Mouse (Mus musculus): ENCODE data around the gene Dlgap3. TPM values are rescaled to one million over a fixed set of nuclear protein-coding genes. Genes with fewer than 3 reads are reported as not detected.

The Dlgap3 gene
- 0.53 and 0.55 TPM in 2 replicates for polyA plus RNA-seq (2015; fragmentation: Nextera tagmentation; extraction: Ambion mirVana)

DNA sequence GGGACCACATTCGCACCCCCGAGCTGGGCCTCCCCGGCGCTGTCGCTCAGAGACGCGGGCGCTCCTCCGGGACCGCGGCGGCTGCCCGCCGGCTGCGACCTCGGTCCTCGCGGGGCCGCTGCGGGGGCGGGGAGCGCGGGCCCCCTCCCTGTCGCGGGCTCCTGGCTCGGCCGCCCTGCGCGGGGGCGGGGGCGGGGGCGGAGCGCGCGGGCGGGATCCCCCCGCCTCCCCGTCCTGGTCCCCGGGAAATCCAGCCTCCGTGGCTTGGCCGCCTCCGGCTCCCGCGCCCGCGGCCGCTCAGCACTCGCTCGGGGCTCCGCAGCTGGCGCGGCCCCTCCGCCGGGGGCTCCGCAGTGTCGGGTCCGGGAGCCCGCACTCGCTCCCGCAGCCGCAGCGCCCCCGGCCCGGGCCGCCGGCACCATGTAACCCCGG lies at the start of gene Dlgap3:
Gene Dlgap3 (plus strand): TSS at position 291 of the 432 bp plus-strand sequence.
- peaks cover 82% of the 10 kb centered on the region for H3K27me3 ChIP-seq
- H3K4me3 ChIP-seq = peak within 1 kb of the TSS; percentile 72
- H3K9me3 ChIP-seq = no peaks in the 10 kb centered on the region
- ATAC-seq (ENCODE audit: low FRiP score, low read depth) = peak; percentile 37; the same call in 1 of the 2 replicates
- no peak within 1 kb of the TSS for H3K27ac ChIP-seq
- H3K4me2 ChIP-seq (replicated peaks) = peak within 1 kb of the TSS; percentile 100
- H3K4me1 ChIP-seq = peaks cover 17% of the 10 kb centered on the region
- WGBS = under 1% methylated on average over 22 of the region's 67 CpGs
- H3K36me3 ChIP-seq = no peaks in the 10 kb centered on the region
- H3K9ac ChIP-seq = peak within 1 kb of the TSS; percentile 69

DNA sequence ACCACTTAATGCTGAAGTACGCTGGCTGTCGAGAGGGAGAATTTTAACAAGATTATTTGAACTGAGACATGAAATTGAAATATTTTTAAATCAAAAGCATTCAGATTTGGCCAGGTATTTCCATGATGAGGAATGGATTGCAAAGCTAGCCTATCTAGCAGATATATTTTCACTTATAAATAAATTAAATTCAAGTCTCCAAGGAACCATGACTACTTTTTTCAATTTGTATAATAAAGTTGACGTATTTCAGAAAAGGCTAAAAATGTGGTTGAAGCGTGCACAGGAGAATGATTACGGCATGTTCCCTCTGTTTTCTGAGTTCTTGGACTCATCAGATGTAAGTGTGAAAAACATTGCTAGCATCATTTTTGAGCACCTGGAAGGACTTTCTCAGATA lies 45.6 kb upstream of the Dlgap3 start, which contains the start of gene Tmem35b:
Gene Tmem35b (plus strand): TSS at position 301 of the 400 bp plus-strand sequence.
- no peak within 1 kb of the TSS for H3K9ac ChIP-seq
- no peak within 1 kb of the TSS for H3K4me2 ChIP-seq (replicated peaks)
- no peak within 1 kb of the TSS for H3K4me3 ChIP-seq
- peaks cover 12% of the 10 kb centered on the region for H3K4me1 ChIP-seq
- WGBS = 93% methylated on average over 5 of the region's 5 CpGs
- no peak for ATAC-seq (ENCODE audit: low FRiP score, low read depth)
- no peaks in the 10 kb centered on the region for H3K27me3 ChIP-seq
- no peak within 1 kb of the TSS for H3K27ac ChIP-seq
- peaks cover 16% of the 10 kb centered on the region for H3K36me3 ChIP-seq
- H3K9me3 ChIP-seq = no peaks in the 10 kb centered on the region

DNA sequence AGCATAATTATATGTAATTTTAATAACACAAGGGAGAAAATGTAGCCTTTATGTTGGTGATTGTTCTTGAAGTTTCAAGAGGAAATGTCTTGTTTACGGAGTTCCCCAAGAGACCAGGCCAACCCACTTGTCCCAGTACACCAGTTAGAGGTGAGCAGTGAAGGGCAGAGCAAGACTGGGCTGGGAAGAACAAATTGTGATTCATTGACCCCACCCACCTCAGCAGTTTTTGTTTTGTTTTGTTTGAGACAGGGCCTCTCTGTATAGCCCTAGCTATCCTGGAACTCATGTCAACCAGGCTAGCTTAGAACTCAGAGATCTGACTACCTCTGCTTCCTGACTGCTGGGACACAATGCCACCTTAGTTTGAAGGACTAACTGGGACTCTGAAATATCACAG lies 44.7 kb upstream of the Dlgap3 start:
- no peak for ATAC-seq (ENCODE audit: low FRiP score, low read depth)
- H3K27me3 ChIP-seq = no peaks in the 10 kb centered on the region
- no peak overlapping the region for H3K4me2 ChIP-seq (replicated peaks)
- peaks cover 12% of the 10 kb centered on the region for H3K4me1 ChIP-seq
- no peak overlapping the region for H3K4me3 ChIP-seq
- peaks cover 25% of the 10 kb centered on the region for H3K36me3 ChIP-seq
- no peak overlapping the region for H3K27ac ChIP-seq
- no peak overlapping the region for H3K9ac ChIP-seq
- H3K9me3 ChIP-seq = no peaks in the 10 kb centered on the region
- WGBS = 82% methylated on average over 1 of the region's 1 CpGs

DNA sequence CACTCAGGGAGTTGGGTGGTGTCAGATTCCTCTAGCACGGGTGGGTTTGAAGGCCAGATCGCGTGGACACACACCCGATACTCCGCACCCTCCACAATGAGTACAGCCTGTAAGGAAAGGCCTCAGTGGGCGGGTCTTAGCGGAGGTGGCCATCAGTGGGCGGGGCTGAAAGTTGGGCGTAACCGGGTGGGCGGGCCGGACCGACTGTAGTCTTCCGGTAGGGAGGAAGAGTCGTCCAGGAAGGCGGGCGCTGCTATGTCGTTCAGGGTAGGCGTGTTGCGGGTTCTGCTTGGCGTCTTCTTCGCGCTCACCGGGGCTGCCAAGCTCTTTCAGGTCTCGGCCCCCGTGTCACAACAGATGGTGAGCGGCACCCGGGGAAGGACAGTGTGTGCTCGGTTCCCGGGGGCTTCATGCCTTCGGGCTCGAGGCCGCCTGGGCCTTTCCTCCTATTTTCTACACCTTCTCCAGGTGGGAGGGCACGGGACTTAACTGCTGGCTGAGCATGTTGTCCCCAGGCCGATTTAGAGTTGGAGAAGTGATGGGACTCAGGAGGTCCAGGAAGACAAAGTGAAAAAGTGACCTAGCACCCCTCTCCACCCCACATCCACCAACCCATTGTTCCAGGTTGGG lies 43.1 kb upstream of the Dlgap3 start:
- H3K9ac ChIP-seq = peak overlapping the region; percentile 78
- WGBS = under 1% methylated on average over 35 of the region's 35 CpGs
- no peak overlapping the region for H3K27ac ChIP-seq
- peak; percentile 96 for ATAC-seq (ENCODE audit: low FRiP score, low read depth)
- no peaks in the 10 kb centered on the region for H3K27me3 ChIP-seq
- H3K36me3 ChIP-seq = peaks cover 27% of the 10 kb centered on the region
- H3K9me3 ChIP-seq = no peaks in the 10 kb centered on the region
- peak overlapping the region; percentile 80 for H3K4me2 ChIP-seq (replicated peaks)
- peaks cover 12% of the 10 kb centered on the region for H3K4me1 ChIP-seq
- peak overlapping the region; percentile 67 for H3K4me3 ChIP-seq

DNA sequence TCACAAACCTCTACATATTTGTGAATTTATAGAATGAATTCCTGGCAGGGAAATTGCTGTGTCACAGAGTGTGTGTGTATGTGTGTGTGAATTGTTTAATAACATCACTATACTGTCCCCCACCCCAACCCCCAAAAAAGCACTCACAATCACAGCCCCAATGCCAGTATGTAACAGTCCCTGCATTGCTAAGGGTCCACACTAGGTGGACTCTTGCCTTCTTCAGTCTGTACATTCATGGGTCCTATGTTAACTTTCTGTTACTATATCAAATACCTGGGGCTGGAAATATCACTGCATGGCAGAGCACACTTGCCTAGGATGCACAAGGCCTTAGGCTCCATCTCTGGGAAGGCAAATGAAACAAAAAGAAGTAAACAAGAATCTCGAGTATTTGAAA lies 34.3 kb upstream of the Dlgap3 start:
- WGBS = 48% methylated on average over 1 of the region's 1 CpGs
- H3K27ac ChIP-seq = no peak overlapping the region
- ATAC-seq (ENCODE audit: low FRiP score, low read depth) = no peak
- H3K36me3 ChIP-seq = no peaks in the 10 kb centered on the region
- no peaks in the 10 kb centered on the region for H3K27me3 ChIP-seq
- H3K9ac ChIP-seq = no peak overlapping the region
- H3K4me2 ChIP-seq (replicated peaks) = no peak overlapping the region
- H3K9me3 ChIP-seq = no peaks in the 10 kb centered on the region
- no peak overlapping the region for H3K4me3 ChIP-seq
- H3K4me1 ChIP-seq = no peaks in the 10 kb centered on the region

DNA sequence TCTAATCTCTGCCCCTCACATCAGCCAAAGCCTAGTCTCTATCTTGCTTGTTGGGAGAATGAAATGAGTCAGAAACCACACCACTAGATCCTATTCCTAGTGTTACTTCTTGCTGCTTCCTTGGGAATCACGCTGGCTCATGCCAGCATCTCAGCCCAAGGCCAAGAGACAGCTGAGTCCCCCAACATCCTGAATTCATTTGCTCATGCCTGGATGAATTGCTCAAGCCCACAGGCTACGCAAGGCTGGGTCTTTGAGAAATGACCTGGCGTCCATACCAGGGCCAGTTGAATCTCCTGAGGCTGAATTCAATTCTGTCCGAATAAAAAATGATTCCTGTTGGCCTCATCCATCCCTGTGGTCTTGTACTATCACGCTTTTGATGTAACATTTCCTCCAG lies 31.4 kb upstream of the Dlgap3 start:
- no peak for ATAC-seq (ENCODE audit: low FRiP score, low read depth)
- 85% methylated on average over 5 of the region's 5 CpGs for WGBS
- H3K36me3 ChIP-seq = no peaks in the 10 kb centered on the region
- H3K4me1 ChIP-seq = no peaks in the 10 kb centered on the region
- no peaks in the 10 kb centered on the region for H3K27me3 ChIP-seq
- no peak overlapping the region for H3K4me2 ChIP-seq (replicated peaks)
- no peak overlapping the region for H3K4me3 ChIP-seq
- no peak overlapping the region for H3K27ac ChIP-seq
- no peak overlapping the region for H3K9ac ChIP-seq
- no peaks in the 10 kb centered on the region for H3K9me3 ChIP-seq

DNA sequence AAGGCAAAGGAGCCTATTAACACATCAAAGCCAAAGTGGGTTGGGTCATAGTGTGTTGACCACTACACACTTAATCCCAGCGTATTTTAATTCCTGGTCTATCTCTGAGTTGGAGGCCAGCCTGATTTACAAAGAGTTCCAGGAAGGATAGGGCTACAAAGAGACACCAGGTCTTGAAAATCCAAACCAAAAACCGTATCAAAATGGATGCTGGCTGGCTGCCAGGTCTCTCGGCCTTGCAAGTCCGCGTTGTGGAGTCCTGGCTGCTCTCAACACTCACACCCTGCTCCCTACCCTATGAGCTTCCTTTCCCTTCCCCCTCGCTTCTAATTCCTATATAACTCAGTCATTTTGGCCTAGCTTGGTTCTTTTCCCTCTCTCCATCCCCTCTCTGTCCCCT lies 30.5 kb upstream of the Dlgap3 start:
- H3K9me3 ChIP-seq = no peaks in the 10 kb centered on the region
- 62% methylated on average over 6 of the region's 6 CpGs for WGBS
- no peaks in the 10 kb centered on the region for H3K27me3 ChIP-seq
- no peak overlapping the region for H3K4me3 ChIP-seq
- no peak overlapping the region for H3K27ac ChIP-seq
- no peak overlapping the region for H3K4me2 ChIP-seq (replicated peaks)
- ATAC-seq (ENCODE audit: low FRiP score, low read depth) = no peak
- H3K36me3 ChIP-seq = no peaks in the 10 kb centered on the region
- no peaks in the 10 kb centered on the region for H3K4me1 ChIP-seq
- no peak overlapping the region for H3K9ac ChIP-seq

DNA sequence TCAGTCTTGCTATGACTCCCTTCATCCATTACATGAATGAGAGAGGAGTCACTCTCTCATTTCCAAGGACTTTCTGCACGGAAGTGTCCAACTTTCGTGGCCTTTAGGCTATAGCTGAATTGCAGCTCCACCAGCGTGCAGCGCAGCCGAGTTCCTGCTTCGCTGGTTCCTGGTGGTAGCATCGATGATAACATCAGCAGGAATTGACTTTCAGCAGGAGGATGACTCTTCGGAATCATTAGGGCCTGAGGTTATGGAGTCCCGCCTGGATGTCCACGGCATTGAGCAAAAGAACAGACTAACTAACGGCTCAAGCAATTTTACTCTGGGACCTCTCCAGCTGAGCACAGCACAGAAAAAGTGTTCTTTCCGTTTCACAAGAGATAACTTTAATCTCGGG lies 19.0 kb upstream of the Dlgap3 start:
- Histone ChIP-seq H3K27me3 (0 out of 2 replicates have a peak, but pooled peaks cover 3% of the 10 kb centered on the region), H3K4me2 (replicated peaks) (no peak overlapping the region), H3K27ac (no peak overlapping the region), H3K4me1 (no peaks in the 10 kb centered on the region), H3K36me3 (no peaks in the 10 kb centered on the region), H3K9ac (no peak overlapping the region), H3K9me3 (no peaks in the 10 kb centered on the region), H3K4me3 (no peak overlapping the region)
- no peak for ATAC-seq (ENCODE audit: low FRiP score, low read depth)
- 77% methylated on average over 13 of the region's 13 CpGs for WGBS

DNA sequence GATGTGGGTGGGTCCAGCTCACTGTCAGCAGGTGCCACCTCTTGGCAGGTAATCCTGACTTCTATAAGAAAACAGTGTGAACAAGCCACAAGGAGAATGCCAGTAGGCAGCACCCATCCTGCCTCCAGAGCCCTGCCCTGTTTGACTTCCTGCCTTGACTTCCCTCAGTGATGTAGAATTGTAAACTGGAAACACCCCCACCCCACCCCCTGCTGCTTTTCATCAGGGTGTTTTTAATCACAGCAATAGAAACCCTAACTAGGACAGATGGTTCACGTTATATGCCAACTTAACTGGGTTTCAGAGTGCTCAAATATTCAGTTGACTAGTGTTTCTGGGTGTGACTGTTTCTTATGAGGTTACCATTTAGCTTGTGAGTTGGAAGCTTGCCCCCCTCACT lies 15.7 kb upstream of the Dlgap3 start:
- Histone ChIP-seq H3K36me3 (no peaks in the 10 kb centered on the region), H3K4me3 (no peak overlapping the region), H3K27me3 (0 out of 2 replicates have a peak, but pooled peaks cover 3% of the 10 kb centered on the region), H3K27ac (no peak overlapping the region), H3K4me2 (replicated peaks) (no peak overlapping the region), H3K4me1 (no peaks in the 10 kb centered on the region), H3K9me3 (peaks cover 3% of the 10 kb centered on the region; the same call in 1 of the 2 replicates), H3K9ac (no peak overlapping the region)
- 23% methylated on average over 1 of the region's 1 CpGs for WGBS
- ATAC-seq (ENCODE audit: low FRiP score, low read depth) = no peak

DNA sequence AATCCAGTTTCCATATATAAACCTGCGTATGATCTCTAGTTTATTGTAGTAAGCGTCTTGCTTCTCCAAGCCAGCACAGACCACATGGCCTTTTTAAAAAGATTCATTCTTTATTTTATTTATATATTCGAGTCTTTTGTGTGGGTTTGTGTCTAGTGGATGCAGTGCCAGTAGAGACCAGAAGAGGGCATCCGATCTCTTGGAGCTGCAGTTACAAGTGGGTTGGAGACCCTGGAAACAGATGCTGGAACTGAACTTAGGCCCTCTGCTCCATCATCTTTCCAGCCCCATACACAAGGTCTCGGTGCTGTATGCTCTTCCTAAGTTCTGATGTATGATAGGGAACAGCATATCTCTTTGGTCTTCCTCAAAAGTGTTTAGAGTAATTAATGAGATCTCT lies 13.2 kb upstream of the Dlgap3 start:
- Histone ChIP-seq H3K4me2 (replicated peaks) (no peak overlapping the region), H3K27me3 (no peaks in the 10 kb centered on the region), H3K9ac (no peak overlapping the region), H3K4me1 (no peaks in the 10 kb centered on the region), H3K4me3 (no peak overlapping the region), H3K9me3 (peaks cover 3% of the 10 kb centered on the region; the same call in 1 of the 2 replicates), H3K36me3 (no peaks in the 10 kb centered on the region), H3K27ac (no peak overlapping the region)
- 63% methylated on average over 5 of the region's 5 CpGs for WGBS
- no peak for ATAC-seq (ENCODE audit: low FRiP score, low read depth)

DNA sequence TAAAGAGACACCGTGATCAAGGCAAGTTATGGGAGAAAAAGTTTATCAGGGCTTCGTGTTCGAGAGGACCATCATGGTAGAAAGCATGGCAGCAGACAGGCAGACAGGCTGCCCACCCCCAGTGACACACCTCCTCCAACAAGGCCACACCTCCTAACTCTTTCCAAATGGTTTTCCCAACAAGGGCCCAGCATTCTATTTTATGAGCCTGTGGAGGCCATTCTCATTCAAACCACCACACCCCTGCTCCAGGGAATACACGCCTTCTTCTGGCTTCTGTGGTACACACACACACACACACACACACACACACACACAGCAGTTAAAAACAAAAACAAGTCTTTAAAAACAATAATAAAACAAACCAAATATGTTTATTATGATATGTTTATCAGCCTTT lies 11.3 kb upstream of the Dlgap3 start:
- Histone ChIP-seq H3K4me2 (replicated peaks) (no peak overlapping the region), H3K4me3 (no peak overlapping the region), H3K4me1 (no peaks in the 10 kb centered on the region), H3K9ac (no peak overlapping the region), H3K27ac (no peak overlapping the region), H3K27me3 (no peaks in the 10 kb centered on the region), H3K36me3 (no peaks in the 10 kb centered on the region), H3K9me3 (peaks cover 3% of the 10 kb centered on the region; the same call in 1 of the 2 replicates)
- 84% methylated on average over 4 of the region's 4 CpGs for WGBS
- no peak for ATAC-seq (ENCODE audit: low FRiP score, low read depth)

DNA sequence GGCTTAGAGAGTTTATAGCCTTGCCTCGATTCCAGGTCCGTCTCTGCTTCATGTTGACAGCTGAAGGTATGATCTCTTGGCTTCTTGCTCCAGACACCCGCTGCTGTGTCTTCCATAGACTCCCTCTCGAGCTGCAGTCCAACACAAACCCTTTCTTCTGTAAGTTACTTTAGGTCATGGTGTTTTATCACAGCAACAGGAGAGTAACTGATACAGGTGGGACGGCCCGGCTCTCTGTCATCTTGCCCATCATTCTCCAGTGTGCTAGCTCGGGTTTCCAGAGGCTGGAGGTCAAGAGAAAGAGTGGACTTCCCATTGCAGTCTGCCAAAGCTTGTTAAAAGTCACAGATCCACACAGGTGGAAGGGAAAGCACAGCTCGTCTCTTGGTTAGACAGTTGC lies 5.1 kb upstream of the Dlgap3 start:
- peaks cover 9% of the 10 kb centered on the region for H3K4me1 ChIP-seq
- no peak overlapping the region for H3K4me3 ChIP-seq
- H3K9me3 ChIP-seq = no peaks in the 10 kb centered on the region
- H3K27me3 ChIP-seq = peaks cover 37% of the 10 kb centered on the region
- WGBS = 69% methylated on average over 8 of the region's 8 CpGs
- no peak for ATAC-seq (ENCODE audit: low FRiP score, low read depth)
- H3K9ac ChIP-seq = no peak overlapping the region
- no peak overlapping the region for H3K27ac ChIP-seq
- H3K36me3 ChIP-seq = no peaks in the 10 kb centered on the region
- H3K4me2 ChIP-seq (replicated peaks) = no peak overlapping the region

DNA sequence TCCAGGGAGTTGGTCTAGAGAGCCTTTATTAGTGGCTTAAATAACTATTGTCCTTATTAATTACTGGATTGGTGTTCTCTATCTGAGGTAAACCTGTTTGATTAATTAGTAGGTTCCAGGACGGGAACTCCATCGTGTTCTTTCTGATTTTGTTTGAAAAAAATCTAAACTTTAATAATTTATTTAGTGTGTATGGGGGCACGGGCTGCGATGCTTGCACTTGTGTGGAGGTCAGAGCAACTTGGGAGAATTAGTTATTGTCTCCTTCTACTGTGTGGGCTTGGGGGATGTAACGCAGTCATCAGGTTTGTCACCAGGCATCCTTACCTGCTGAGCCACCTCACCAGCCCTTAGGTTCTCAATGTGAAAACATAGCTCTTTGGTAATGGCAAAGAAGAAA lies 1.9 kb upstream of the Dlgap3 start:
- WGBS = 78% methylated on average over 5 of the region's 5 CpGs
- Histone ChIP-seq H3K4me2 (replicated peaks) (no peak overlapping the region), H3K4me3 (no peak overlapping the region), H3K4me1 (peaks cover 17% of the 10 kb centered on the region), H3K36me3 (no peaks in the 10 kb centered on the region), H3K27me3 (peaks cover 68% of the 10 kb centered on the region), H3K27ac (no peak overlapping the region), H3K9me3 (no peaks in the 10 kb centered on the region), H3K9ac (no peak overlapping the region)
- ATAC-seq (ENCODE audit: low FRiP score, low read depth) = no peak
